Mouse (Mus musculus): ENCODE results near the gene Akna.

The Akna gene

DNA sequence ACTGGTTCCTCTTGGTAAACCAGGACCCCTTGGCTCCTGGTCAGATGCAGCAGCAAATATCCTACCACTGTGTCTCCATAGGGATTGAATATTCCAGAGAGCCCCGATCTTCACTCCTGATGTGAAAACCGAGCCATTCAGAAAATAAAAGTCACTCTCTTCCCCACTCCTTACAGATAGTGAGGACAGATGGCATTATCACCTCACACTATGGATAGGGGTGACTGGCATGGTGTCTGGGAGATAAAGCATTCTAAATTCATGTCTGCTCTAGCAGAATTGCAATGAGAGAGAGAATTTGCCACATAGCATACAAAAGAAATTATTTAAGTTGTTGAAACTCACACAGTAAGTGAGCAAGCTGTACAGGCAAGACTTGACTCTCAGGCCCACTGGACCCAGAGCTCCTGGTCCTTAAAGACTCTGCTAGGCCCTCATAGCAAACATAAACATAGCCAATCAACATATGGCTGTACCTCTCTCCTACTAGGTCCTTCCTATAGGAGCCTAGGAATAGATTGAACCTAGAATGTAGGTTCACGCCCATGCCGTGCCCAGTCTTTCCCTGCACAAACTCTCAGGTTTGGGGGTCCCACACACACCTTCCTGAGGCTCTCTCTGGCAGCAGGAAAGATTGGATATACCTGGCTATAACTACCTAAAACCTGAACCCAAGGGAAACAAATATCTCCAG lies 20.3 kb downstream of the Akna start:
- DNase-seq: no peak

DNA sequence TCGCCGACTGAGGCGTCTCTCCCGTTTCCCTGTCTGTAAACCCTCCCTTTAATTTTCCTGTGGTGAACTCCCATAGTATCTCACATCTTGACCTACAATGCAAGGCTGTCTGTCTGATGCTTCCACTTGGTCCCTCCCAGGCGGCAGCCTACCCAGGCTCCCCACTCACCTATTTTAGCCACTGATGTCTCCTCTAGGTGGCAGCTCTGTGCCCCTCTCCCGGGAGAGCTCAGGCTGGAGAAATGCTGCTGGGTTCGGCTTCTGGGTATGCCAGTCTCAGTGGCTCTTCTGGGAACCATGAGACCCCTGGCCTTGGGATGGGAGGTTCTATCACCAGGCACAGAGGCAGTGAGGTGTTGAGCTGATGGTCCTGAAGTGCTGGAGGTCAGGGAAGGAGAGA lies 25.7 kb downstream of the Akna start:
- DNase-seq: peak; percentile 56

GRCm38 (mm10) chr4:63375367-63375766 lies 27.8 kb downstream of the Akna start:
- no peak for DNase-seq

DNA sequence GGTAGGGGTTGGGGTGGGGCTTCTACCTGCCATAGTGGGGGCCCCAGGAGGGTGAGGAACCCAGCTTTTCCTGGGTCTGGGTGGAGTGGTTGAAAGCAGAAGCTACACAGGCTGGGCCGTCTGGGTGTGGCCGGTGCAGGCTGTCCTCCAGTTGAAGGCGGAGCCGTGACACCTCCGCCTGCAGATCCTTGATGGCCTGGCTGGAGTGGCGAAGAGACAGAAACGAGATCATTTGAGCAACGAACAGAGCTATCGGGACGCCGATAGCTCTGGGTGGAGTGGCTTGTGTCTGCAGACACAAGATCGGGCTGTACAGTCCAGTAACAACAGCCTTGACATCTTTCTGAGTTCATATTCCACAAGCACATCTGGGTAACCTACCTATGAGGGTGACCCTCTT lies 28.8 kb downstream of the Akna start:
- DNase-seq: no peak

DNA sequence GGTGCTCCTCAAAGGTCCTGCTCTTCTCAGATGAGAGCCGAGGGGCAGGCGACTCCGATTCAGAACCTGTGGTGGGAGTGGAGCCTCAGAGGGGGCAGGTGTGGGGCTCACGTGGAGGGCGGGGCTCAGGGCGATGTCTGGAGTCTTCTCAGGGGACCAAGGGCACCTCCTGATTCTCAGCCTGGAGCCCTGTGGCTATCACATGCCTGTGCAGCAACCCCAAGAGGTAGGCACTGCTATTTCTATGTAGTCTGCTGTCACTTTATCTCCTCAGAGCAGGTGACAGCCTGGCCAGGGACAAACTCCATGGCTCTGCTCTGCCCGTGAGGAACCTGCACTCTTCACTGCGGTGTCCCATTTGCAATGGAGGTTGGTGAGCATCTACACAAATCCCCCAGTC lies 29.8 kb downstream of the Akna start:
- DNase-seq: no peak

GRCm38 (mm10) chr4:63371890-63372289 lies 31.3 kb downstream of the Akna start:
- peak; percentile 82 for DNase-seq

GRCm38 (mm10) chr4:63370897-63371296 lies 32.3 kb downstream of the Akna start:
- DNase-seq: no peak

DNA sequence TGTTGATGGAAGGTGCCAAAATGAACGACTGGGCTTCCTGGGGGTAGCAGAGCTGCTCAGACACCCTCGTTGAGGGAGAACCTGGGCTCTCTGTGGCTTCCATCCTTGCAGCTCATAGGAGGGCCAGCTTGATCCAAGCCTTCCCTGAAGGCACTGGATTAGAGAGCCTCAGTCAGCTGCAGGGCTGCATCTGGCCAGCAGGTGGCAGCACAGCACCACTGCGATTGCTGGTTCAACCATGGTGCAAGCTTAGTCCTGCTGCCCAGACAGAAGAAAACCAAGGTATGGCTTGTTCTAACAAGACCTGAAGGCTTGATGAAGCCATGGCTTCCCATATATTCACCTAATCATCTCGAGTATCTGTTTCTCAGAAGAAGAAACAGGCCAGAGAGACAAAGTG lies 34.6 kb downstream of the Akna start:
- DNase-seq: peak; percentile 90

- DNase-seq: no peak
These were observed 41.0 kb downstream of the Akna start, which contains the start of gene Orm2 for GRCm38 (mm10) chr4:63362150-63362549. TSS of gene Orm2 (plus strand) at chr4:63362449.

DNA sequence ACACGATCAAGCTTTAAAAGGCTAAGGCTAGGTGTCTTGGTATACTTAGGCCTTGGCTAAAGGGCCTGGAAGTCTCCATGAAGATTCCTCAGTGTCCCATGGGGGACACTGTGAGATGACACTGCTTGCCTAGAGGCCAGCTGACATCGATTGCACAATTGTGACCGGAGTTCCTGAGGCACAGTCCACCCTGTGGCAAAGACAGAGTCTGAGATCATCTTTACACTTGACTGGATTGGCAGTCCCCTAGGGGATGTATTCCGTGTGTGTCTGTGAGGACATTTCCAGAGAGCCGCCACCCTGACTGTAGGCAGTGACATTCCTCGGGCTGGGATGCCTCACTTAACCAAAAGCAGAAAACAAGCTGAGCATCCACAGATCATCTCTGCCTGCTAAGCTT lies 43.3 kb downstream of the Akna start:
- DNase-seq: no peak

DNA sequence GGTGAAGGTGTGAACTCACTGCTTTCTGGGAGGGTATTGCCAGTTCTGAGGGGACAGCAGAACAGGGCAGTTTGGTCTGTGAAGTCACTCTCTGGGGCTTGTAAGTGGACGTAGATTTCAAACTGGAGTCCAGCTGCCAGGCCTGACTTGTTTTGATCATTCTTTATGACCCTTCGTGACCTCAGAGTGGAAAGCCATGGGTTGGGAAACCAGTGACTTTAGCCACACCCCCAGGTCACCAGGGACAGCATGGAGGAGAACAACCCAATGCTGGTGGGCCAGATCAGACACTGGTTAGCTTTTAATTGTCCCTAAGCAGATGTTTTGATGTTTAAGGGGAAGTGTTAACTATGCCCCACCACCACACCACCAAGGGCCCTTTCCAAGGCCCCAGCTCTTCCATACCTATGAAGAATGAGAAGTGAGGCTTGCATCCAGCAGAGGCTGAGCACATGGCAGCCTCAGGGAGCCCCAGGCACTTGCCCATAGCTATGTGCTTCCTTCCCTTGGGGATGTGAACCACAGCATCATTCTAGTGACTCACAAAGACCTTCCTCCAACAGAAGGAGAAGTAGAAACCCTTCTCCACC lies 46.1 kb downstream of the Akna start:
- DNase-seq: no peak

DNA sequence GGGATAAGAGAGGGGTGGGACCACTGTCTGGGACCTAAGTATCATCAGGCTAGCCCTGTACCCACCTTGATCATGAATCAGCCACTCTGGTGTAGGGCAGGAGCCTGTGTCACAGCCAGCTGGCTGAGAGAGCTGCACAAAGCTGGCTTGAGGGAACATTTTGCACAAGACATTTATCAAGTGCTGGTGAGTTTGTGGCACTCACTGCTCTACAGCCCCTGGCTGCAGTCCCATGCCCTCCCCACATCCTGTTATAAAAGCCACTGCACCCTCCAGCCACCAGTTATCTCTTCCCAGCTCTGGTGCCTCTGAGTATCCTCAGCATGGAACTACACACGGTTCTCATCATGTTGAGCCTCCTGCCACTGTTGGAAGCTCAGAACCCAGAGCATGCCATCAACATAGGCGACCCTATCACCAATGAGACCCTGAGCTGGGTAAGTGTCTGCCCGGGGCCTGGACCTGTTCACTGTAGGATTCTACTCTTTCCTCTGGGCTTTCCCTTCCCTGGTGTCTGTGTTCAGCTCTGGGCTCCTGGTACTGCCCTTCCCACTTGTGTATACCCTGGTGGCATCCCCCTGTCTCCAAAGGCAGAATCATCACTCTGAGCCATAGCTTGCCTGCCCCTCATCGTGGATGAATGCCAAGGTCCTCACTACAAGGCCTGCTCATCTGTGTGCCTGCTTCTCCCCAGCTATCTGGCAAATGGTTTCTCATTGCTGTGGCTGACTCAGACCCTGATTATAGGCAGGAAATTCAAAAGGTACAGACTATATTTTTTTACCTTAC lies 47.1 kb downstream of the Akna start, which contains the start of gene Orm3:
Orm3 (plus strand) TSS at position 286 of the 789 bp plus-strand sequence.
- DNase-seq: no peak

- DNase-seq: no peak
These were observed 54.6 kb downstream of the Akna start for GRCm38 (mm10) chr4:63348524-63348923.

DNA sequence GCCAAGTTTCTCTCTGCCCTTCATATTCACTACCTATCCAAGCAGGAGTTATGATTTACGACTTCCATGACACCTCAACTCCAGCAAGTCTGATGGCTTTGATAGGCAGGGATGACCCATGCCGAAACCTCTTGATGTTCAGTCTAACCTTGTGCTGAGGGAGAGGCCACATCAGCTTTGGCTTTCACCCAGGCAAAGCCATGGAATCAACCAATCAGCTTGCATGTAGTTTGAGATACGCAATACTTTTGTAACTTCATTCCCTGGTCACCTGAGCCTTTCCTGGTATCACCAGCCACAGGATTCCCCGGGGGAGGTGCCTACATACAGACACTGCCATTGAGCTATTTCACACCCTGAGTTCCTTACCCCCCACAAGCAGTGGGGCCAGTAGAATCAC lies 56.5 kb downstream of the Akna start:
- DNase-seq: no peak

- no peak for DNase-seq
These were observed 57.9 kb downstream of the Akna start for GRCm38 (mm10) chr4:63345261-63345660.

- no peak for DNase-seq
These were observed 58.9 kb downstream of the Akna start, which contains the start of gene Orm1 for GRCm38 (mm10) chr4:63344295-63344694. TSS of gene Orm1 (plus strand) at chr4:63344560.

DNA sequence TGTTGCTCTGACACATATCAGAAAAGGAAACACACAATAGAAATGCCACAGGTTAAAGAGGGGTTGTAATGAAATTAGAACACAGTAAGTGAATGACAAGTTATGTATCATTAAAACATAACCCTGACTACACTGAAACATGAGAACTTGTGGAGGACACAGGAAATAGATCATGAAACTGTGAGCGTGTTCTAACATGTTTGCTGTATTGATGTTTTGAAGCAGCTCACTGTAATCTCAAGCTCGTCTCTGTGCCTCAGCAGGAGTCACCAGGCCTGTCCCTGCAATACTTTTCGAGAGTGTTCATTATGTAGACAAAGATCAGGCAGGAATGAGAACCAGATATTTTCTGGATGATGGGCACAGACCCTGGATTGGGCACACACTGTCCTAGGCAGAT lies 59.5 kb downstream of the Akna start:
- no peak for DNase-seq

- DNase-seq: no peak
These were observed 60.7 kb downstream of the Akna start for GRCm38 (mm10) chr4:63342491-63342890.

GRCm38 (mm10) chr4:63338414-63339076 lies 64.6 kb downstream of the Akna start:
- DNase-seq: no peak

DNA sequence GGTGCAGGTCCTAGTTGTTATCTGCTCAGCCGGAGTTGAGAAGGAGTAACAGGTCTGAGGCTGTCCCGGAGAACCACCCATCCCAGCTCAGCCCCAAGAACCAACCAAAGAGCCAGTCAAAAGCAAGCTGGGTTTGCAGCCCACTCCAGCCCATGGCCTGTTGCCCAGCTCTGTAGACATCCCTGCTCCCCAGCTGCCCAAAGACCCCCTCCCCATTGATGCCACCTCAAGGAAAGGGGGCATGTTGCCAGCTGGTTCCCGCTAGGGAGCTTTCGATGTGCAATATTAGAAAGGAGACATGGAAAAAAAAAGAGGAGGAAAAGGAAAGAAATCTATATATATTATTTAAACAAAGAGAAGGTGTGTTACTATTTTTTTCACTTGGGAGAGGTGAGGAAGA lies 69.8 kb downstream of the Akna start:
- no peak for DNase-seq

GRCm38 (mm10) chr4:63323275-63323815 lies 79.8 kb downstream of the Akna start:
- DNase-seq: no peak

DNA sequence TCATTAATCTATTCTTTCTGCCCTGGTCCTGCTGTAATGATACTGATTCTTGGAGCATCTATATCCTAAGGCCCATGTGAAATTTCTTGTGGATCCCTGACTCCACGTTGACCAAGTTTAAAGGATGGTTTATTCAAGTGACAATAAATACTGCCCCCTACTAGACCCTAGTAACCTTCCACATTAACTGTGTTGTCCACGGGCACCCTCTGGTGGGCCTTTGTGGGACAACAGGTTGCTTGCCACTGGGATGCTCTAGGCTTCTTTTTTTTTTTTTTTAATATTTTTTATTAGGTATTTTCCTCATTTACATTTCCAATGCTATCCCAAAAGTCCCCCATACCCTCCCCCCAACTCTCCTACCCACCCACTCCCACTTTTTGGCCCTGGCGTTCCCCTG lies 83.6 kb downstream of the Akna start:
- peak; percentile 77 for DNase-seq
